Mouse (Mus musculus) testis, adult 2 months (tissue): ENCODE results near the gene Masp1.

ENCODE experiments used
- CTCF ChIP-seq: fragments of 200-500 bp; IDR thresholded peaks from 2 replicates; pipeline ENCODE4 v1.5.1; 2012; ENCODE audit warnings: low read depth, mild to moderate bottlenecking, inconsistent platforms, low read length, moderate library complexity; ENCODE audit not compliant: control insufficient read depth, insufficient read depth, insufficient replicate concordance
- POLR2A ChIP-seq: fragments of 200-500 bp; IDR thresholded peaks from 2 replicates; pipeline ENCODE4 v1.6.1; 2012; ENCODE audit warnings: low read depth, mild to moderate bottlenecking, inconsistent platforms, low read length, moderate library complexity; ENCODE audit not compliant: control insufficient read depth

- TF ChIP-seq CTCF (no peak), POLR2A (no peak)
These were observed 37.8 kb downstream of the Masp1 start for GRCm38 (mm10) chr16:23482846-23483245.
